Mouse (Mus musculus): ENCODE data around the gene Ptgdr2.

Ptgdr2 gene

GRCm38 (mm10) chr19:10935029-10935428, 1.9 kb upstream of the Ptgdr2 start:
- DNase-seq (ENCODE audit: low spot score): no peak

- DNase-seq (ENCODE audit: low spot score): no peak
These were observed 883 bp upstream of the Ptgdr2 start for GRCm38 (mm10) chr19:10936077-10936476.

DNA sequence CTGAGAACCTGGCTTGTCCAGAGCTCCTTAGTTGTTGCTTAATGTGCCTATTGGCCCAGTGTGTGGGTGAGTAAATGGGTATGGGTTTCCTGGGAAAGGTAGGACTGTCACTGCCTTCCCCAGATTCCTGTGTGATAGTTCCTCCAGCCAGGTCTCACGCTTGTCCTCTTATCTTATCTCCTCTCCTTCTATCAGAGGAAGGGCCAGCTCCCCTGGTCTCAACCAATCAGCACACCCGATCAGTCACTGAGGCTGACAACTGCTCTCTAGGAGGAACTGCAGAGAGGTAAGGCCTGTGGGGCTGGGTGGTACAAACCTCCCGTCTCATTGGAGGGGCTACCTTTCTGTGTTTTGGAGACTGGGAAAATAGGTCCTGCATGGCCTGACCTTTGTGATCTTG, 1.8 kb downstream of the Ptgdr2 start:
- no peak for DNase-seq (ENCODE audit: low spot score)

- DNase-seq (ENCODE audit: low spot score): peak; percentile 58
These were observed 3.3 kb downstream of the Ptgdr2 start for GRCm38 (mm10) chr19:10940097-10940800.

- no peak for DNase-seq (ENCODE audit: low spot score)
These were observed 4.0 kb downstream of the Ptgdr2 start for GRCm38 (mm10) chr19:10940801-10941457.

DNA sequence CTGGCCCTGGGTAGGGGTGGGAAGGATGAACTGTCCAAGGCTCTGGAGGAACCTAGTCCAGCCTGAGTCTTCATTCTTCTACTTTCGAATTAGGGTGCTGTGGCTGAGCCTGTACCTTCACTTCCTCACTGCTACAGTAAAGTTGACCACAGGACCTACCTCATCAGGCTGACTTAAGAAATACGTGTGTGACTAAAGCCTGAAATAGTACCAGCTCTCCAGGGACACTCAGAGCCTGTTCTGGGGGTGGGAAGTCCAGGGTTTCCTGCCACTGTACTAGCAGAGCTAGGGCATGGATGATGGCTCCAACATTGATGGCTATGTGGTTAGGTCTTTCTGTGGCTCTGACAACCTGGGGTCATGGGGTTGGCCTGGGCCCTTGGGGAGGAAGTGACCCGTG, 7.0 kb downstream of the Ptgdr2 start:
- no peak for DNase-seq (ENCODE audit: low spot score)

DNA sequence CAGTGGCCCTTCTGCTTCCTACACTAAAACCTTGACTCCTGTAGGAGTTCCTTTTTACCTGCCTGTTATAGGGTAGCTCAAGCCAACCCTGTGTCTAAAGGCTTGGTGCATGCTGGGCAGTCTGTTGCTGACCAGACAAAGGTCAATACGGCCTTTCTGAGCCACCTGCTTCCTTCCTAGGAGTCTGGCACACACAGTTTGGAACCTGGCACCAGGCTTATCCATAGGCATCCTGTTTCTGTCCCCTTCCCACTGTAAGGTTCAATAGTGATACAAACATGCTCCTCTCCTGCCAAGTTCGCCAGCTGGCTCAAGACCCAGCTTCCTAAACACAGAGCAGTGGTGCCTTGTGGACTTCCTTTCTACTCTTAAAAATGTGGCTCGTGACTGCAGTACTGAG, 9.5 kb downstream of the Ptgdr2 start:
- DNase-seq (ENCODE audit: low spot score): no peak

DNA sequence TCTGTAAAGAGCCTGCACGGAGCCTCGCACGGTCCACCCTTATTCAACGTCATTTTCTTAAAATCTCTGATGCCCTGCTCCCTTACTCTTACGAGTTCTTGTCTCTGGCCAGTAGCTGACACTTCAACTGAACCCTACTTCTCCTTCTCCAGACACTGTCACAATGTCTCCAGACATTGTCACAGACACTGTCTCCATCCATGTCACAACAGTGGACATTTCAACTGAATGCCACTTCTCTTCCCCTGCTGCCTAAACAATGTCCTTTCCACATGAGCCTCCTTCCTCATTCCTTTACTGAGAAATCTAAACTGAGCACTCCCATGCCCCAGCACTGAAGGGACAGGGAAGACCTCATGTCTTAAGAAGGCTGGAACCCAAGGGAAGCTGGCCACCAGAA, 10.3 kb downstream of the Ptgdr2 start:
- no peak for DNase-seq (ENCODE audit: low spot score)

DNA sequence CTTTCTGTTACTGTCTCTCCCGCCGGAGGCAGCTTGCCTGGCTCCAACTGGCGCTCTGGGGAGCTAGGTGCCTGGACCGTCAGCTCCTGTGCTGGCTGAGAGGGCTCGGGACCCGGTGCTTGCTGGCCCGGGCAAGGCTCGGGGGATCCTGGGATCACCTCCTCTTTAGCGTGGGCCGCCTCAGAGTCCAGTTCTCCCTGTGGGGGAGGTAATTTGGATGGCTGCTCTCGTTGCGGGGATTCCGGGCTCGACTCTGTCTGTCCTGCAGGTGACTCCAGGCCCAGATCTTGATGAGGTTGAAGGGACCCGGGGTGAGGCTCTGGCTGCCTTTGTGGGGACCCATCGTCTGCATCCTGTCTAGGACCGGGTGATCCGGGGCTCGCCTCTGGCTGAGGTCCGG, 11.5 kb downstream of the Ptgdr2 start:
- DNase-seq (ENCODE audit: low spot score): peak; percentile 12

DNA sequence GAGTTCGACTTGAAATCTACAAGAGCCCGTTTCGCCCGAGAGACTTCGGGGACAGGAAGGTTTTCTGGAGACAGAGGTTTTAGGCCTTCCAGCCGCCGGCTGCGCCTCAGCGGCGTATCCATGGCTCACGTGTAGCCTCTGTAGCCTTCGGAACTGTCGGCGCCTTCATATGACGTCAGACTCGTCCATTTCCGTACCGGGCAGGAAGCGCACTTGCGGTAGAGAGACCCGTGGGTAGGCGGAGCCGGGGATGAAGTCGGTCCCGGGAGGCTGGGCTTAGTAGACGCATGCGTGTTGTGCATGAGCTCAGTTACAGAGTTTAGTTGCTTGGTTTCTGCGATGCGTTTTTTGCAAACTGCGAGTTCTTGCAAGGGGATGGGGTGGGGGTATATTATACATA, 12.2 kb downstream of the Ptgdr2 start, which contains the start of gene Ccdc86:
TSS of gene Ccdc86 (minus strand) at position 155 of the 400 bp plus-strand sequence.
- peak; percentile 97 for DNase-seq (ENCODE audit: low spot score)

DNA sequence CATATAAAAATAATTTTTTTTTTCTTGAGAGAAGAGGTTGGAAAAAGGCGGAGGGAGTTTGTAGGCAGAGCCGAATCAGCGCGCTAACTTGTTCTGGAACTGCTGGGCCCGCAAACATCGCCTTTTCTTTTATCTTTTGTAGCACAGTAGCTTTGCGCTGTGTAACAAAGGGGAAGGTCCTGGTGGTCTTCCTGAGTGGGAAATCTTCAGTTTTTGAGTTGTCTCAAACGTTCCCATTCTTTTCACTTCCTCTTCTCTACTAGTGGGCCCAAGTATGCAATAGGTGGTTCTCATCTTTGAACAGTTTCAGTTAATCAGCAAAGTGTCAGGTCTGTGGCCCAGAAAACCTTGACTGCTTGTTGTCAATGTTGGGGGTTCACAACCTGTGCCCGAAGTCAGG, 12.6 kb downstream of the Ptgdr2 start:
- DNase-seq (ENCODE audit: low spot score): no peak

- no peak for DNase-seq (ENCODE audit: low spot score)
These were observed 15.3 kb downstream of the Ptgdr2 start for GRCm38 (mm10) chr19:10952021-10952939.

DNA sequence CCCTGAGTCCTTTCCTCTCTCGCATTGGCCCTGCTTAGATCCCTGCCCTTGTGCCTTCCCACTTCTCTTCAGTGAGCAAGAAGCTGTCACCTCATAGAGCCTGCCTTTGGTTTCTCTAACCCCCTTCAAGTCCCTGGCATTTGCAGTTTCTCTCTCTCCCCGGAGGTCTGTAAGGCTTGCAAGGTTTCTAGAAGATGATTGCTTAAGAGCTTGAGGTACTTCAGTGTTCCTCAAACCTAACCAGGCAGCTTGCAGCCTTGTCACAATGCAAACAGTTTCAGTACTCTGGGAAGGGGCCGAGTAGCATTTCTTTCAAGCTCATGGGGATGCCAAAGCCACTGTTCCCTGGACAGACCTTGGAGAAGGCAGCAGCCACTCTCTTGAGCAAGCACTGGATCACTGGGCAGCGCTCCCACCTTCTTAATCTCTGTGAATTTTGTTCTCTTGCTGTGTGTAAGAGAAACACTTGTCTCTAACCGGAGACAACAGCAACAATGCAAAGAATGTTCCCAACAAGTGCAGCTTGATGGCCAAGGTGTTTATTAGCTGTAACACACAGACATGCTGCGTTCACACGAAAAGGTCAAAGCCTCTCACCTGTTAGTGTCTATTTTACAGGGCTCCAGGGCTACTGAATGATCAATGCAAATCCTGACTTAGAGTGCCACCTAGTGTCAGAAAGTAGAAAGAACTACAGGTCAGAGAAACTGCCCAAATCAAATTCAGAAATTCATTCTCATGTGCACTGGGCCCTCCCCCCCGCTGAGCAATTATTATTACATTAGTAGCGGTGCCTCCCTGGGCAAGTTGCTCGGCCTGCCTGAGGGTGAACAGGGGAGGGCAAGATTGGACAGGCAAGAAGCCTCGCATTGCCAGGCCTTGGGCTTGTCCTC, 22.4 kb downstream of the Ptgdr2 start:
- peak; percentile 56 for DNase-seq (ENCODE audit: low spot score)

DNA sequence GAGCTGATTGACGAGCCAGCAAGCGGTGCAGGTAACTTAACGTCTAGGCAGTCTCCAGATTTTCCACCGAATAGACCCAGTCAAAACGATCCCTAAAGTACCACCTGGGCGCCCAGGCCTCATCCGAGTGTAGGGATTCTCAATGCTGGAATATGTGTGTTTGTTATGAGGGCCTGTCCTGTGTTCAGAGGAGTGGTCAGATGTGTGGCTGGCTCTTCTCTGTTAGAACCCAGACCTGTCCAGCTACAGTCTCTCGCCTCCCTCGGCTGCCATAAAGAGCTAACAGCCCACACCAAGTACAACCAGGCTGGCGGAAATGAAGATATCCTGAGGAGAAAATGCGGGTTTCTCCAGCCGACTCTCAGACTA, 23.0 kb downstream of the Ptgdr2 start:
- DNase-seq (ENCODE audit: low spot score): no peak

GRCm38 (mm10) chr19:10965721-10966120, 28.8 kb downstream of the Ptgdr2 start:
- DNase-seq (ENCODE audit: low spot score): no peak

- no peak for DNase-seq (ENCODE audit: low spot score)
These were observed 31.6 kb downstream of the Ptgdr2 start for GRCm38 (mm10) chr19:10968578-10968977.

- no peak for DNase-seq (ENCODE audit: low spot score)
These were observed 33.5 kb downstream of the Ptgdr2 start for GRCm38 (mm10) chr19:10970457-10970856.

DNA sequence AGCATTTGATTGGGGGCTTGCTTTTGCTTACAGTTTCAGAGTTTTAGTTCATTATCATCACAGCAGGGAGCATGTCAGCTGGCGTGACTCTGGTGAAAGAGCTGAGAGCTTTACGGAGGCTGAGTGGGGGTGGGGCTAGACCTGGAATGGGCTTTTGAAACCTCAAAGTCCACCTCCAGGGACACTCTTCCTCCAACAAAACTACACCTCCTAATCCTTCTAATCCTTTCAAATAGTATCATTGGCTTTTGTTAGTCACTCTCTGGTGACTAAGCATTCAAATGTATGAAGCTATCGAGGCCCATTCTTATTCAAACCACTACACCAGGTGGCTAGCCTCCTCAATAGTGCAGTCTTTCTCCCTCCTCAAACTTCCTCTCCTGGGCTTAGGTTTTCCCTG, 35.7 kb downstream of the Ptgdr2 start:
- no peak for DNase-seq (ENCODE audit: low spot score)

DNA sequence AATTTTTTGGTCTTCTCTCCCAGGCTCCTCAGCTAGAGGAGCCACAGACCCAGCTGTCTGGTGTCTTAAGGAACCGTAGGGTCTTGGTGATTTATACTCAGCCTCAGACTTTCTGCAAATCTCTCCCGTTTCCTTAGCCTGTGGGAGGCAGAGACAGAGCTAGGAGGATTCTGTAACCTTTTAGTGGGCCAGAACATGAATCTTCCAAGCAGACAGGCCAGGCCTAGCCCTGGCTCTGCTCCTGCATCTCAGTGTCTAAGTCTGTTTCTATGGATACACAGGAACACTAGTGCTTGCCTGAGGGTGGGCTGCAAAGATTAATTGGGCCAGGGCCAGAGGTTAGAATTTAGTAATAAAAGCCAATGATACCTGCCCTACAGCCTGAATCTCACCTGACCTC, 36.2 kb downstream of the Ptgdr2 start:
- DNase-seq (ENCODE audit: low spot score): no peak

GRCm38 (mm10) chr19:10974238-10974865, 37.4 kb downstream of the Ptgdr2 start, which contains the start of gene Ms4a10:
Gene Ms4a10 (minus strand): TSS chr19:10974670.
- no peak for DNase-seq (ENCODE audit: low spot score)

- DNase-seq (ENCODE audit: low spot score): no peak
These were observed 38.2 kb downstream of the Ptgdr2 start for GRCm38 (mm10) chr19:10975187-10975586.

Data from T-cell, adult 2 months (primary cell).